In genomic region chr3:27370125-27370524, GRCm38 (mm10) we compare ENCODE assay signal across 8 mouse cellular contexts. TPM values are rescaled to one million over a fixed set of nuclear protein-coding genes. Genes with fewer than 3 reads are reported as not detected.
DNase-seq lines count a peak whose midpoint lies in the region; ATAC-seq and TF ChIP-seq lines count a peak whose summit lies in the region.

No protein-coding gene starts in this region.

- no peak for TF ChIP-seq EP300 in stomach, postnatal 0 days (optimal IDR thresholded peaks at IDR 0.05)

- no peak for TF ChIP-seq CTCF in E14TG2a.4 (conservative IDR thresholded peaks at IDR 0.05; ENCODE audit: low read length)
- no peak for TF ChIP-seq CTCF in stomach, postnatal 0 days (IDR thresholded peaks at IDR 0.05; ENCODE audit: low read depth)

- no peak for ATAC-seq in embryonic facial prominence, embryonic 14.5 days (ENCODE audit: low read depth)
- ATAC-seq in stomach, postnatal 0 days (ENCODE audit: low FRiP score, low TSS enrichment) = no peak
- ATAC-seq in megakaryocyte-erythroid progenitor cell, adult 5-6 weeks (replicated peaks; ENCODE audit: low FRiP score, low TSS enrichment, poor library complexity, severe bottlenecking) = no peak

- 7% methylated on average over 10 of the region's 10 CpGs for WGBS in embryonic facial prominence, embryonic 14.5 days
- WGBS in limb, embryonic 10.5 days = 7% methylated on average over 10 of the region's 10 CpGs
- WGBS in stomach, postnatal 0 days = 4% methylated on average over 10 of the region's 10 CpGs

- peaks cover 33% of the 10 kb centered on the region for H3K4me1 ChIP-seq in E14TG2a.4 (replicated peaks; ENCODE audit: low read depth, low read length)
- H3K4me1 ChIP-seq in embryonic facial prominence, embryonic 14.5 days (ENCODE audit: control insufficient read depth, insufficient read depth, low read length) = peaks cover 6% of the 10 kb centered on the region
- peaks cover 13% of the 10 kb centered on the region for H3K4me1 ChIP-seq in limb, embryonic 10.5 days
- no peaks in the 10 kb centered on the region for H3K4me1 ChIP-seq in stomach, postnatal 0 days (replicated peaks; ENCODE audit: control insufficient read depth, insufficient read depth)

- H3K9ac ChIP-seq in embryonic facial prominence, embryonic 14.5 days (ENCODE audit: low read depth, low read length) = no peak overlapping the region
- H3K9ac ChIP-seq in stomach, postnatal 0 days (ENCODE audit: low read length) = no peak overlapping the region

- peak overlapping the region; percentile 76; the same call in 1 of the 2 replicates for H3K4me3 ChIP-seq in E14TG2a.4 (replicated peaks; ENCODE audit: low read length)
- H3K4me3 ChIP-seq in embryonic facial prominence, embryonic 14.5 days (ENCODE audit: low read depth, low read length) = no peak overlapping the region
- H3K4me3 ChIP-seq in limb, embryonic 10.5 days = no peak overlapping the region
- no peak overlapping the region for H3K4me3 ChIP-seq in stomach, postnatal 0 days (ENCODE audit: low read depth, low read length)

- no peaks in the 10 kb centered on the region for H3K36me3 ChIP-seq in E14TG2a.4 (ENCODE audit: insufficient read depth, low read length)
- H3K36me3 ChIP-seq in embryonic facial prominence, embryonic 14.5 days (ENCODE audit: control insufficient read depth, insufficient read depth, low read length) = no peaks in the 10 kb centered on the region
- no peaks in the 10 kb centered on the region for H3K36me3 ChIP-seq in limb, embryonic 10.5 days
- no peaks in the 10 kb centered on the region for H3K36me3 ChIP-seq in stomach, postnatal 0 days (ENCODE audit: control insufficient read depth, insufficient read depth, low read length)

- H3K4me2 ChIP-seq in embryonic facial prominence, embryonic 14.5 days (ENCODE audit: low read depth, low read length) = no peak overlapping the region
- H3K4me2 ChIP-seq in stomach, postnatal 0 days (replicated peaks; ENCODE audit: low read depth) = no peak overlapping the region

- DNase-seq in heart, adult 11 months = peak; percentile 76
- DNase-seq in heart, adult 8-10 months (ENCODE audit: low spot score) = no peak
- DNase-seq in embryonic facial prominence, embryonic 14.5 days (ENCODE audit: low spot score) = peak; percentile 81
- peak; percentile 86 for DNase-seq in limb, embryonic 10.5 days (ENCODE audit: low spot score)
- peak; percentile 50 for DNase-seq in stomach, postnatal 0 days (ENCODE audit: low spot score)
- no peak for DNase-seq in left cerebral cortex, postnatal 36 days (ENCODE audit: low spot score in 2 of 2)

- no peak overlapping the region for H3K27ac ChIP-seq in embryonic facial prominence, embryonic 14.5 days (replicated peaks; ENCODE audit: low read depth, low read length)
- no peak overlapping the region for H3K27ac ChIP-seq in limb, embryonic 10.5 days
- no peak overlapping the region for H3K27ac ChIP-seq in stomach, postnatal 0 days (replicated peaks)

- H3K9me3 ChIP-seq in E14TG2a.4 (ENCODE audit: low read length) = no peaks in the 10 kb centered on the region
- H3K9me3 ChIP-seq in embryonic facial prominence, embryonic 14.5 days (ENCODE audit: control insufficient read depth, low read length) = no peaks in the 10 kb centered on the region
- no peaks in the 10 kb centered on the region for H3K9me3 ChIP-seq in limb, embryonic 10.5 days (replicated peaks)
- no peaks in the 10 kb centered on the region for H3K9me3 ChIP-seq in stomach, postnatal 0 days (ENCODE audit: control insufficient read depth, low read length)

- intact Hi-C loops in left cerebral cortex, postnatal 36 days (cut with DNase I) = no loop called here

- peaks cover 76% of the 10 kb centered on the region for H3K27me3 ChIP-seq in E14TG2a.4 (ENCODE audit: insufficient read depth, low read length)
- H3K27me3 ChIP-seq in embryonic facial prominence, embryonic 14.5 days (replicated peaks; ENCODE audit: control insufficient read depth, insufficient read depth, low read length) = peaks cover 56% of the 10 kb centered on the region
- H3K27me3 ChIP-seq in limb, embryonic 10.5 days (ENCODE audit: low read depth, poor library complexity, severe bottlenecking) = peaks cover 56% of the 10 kb centered on the region
- peaks cover 6% of the 10 kb centered on the region; the same call in 1 of the 2 replicates for H3K27me3 ChIP-seq in stomach, postnatal 0 days (ENCODE audit: control insufficient read depth, insufficient read depth, low read length)

RNA-seq across cellular contexts. Expression of gene Ghsr, which starts 1.0 kb away (rescaled TPM):
- total RNA-seq in heart, adult 8-10 months (2022) = not detected
- not detected in 2 replicates for polyA plus RNA-seq in embryonic facial prominence, embryonic 14.5 days (2014; fragmentation: Nextera tagmentation; extraction: Ambion mirVana)
- not detected in 2 replicates for polyA plus RNA-seq in limb, embryonic 10.5 days (2016; fragmentation: Nextera tagmentation; extraction: Ambion mirVana)
- not detected in 2 replicates for polyA plus RNA-seq in stomach, postnatal 0 days (2015; fragmentation: Nextera tagmentation; extraction: Ambion mirVana)
- not detected in 2 replicates for total RNA-seq in megakaryocyte-erythroid progenitor cell, adult 5-6 weeks (2014; fragmentation: Nextera tagmentation)
- total RNA-seq in megakaryocyte-erythroid progenitor cell, adult 5-6 weeks (2017) = not detected in 2 replicates
- under 1 TPM in 1 of 2 experiments, not detected in 1; 0.14 TPM for total RNA-seq in left cerebral cortex, postnatal 36 days (2021)

RNA-seq across cellular contexts. Expression of gene Tnfsf10, which starts 53.3 kb away (rescaled TPM):
- 1 to 10 TPM; 7.8 to 9.9 (median 9.6) TPM for total RNA-seq in heart, adult 8-10 months (2022)
- 0.24 and 0.43 TPM in 2 replicates for polyA plus RNA-seq in embryonic facial prominence, embryonic 14.5 days (2014; fragmentation: Nextera tagmentation; extraction: Ambion mirVana)
- polyA plus RNA-seq in limb, embryonic 10.5 days (2016; fragmentation: Nextera tagmentation; extraction: Ambion mirVana) = not detected in 2 replicates
- polyA plus RNA-seq in stomach, postnatal 0 days (2015; fragmentation: Nextera tagmentation; extraction: Ambion mirVana) = 0.30 and 0.39 TPM in 2 replicates
- 3.8 and 12.4 TPM in 2 replicates for total RNA-seq in megakaryocyte-erythroid progenitor cell, adult 5-6 weeks (2014; fragmentation: Nextera tagmentation)
- 0.70 and 4.2 TPM in 2 replicates for total RNA-seq in megakaryocyte-erythroid progenitor cell, adult 5-6 weeks (2017)
- 1 to 10 TPM; 1.1 to 1.5 TPM for total RNA-seq in left cerebral cortex, postnatal 36 days (2021)

Comparison
In these comparisons a context has a peak if more than half of its experiments do, and no peak if none do; other contexts are left out.
1. DNase-seq: peak in heart, adult 11 months (single experiment), embryonic facial prominence, embryonic 14.5 days (single experiment), limb, embryonic 10.5 days (single experiment) and stomach, postnatal 0 days (single experiment); none in heart, adult 8-10 months (single experiment) and left cerebral cortex, postnatal 36 days (0 of 2).